Mouse (Mus musculus): Measurements from ENCODE around the gene Mycbp2.

- TF ChIP-seq GATA1 (IDR thresholded peaks at IDR 0.05; ENCODE audit: borderline replicate concordance, low read length) = no peak
- no peak for TF ChIP-seq FLI1 (IDR thresholded peaks at IDR 0.05; ENCODE audit: low read length)
These were observed 248.4 kb downstream of the Mycbp2 start for GRCm38 (mm10) chr14:103098213-103098586.

All from megakaryocyte, embryonic 14.5 days (primary cell).